Mouse (Mus musculus) myocyte (in vitro differentiated cells): ENCODE measurements at regions not wholly inside any gene's neighbourhood (a gene's known extent, or its start where the extent isn't known, plus 50 kb on each side); places are given as distances from the start of the nearest gene placed in this dataset.

Experiments used
- H3K27me3 ChIP-seq: one replicate; pipeline ENCODE4 v1.6.1; 2011; ENCODE audit not compliant: control insufficient read depth, insufficient read depth, insufficient read length
- H3K36me3 ChIP-seq: one replicate; pipeline ENCODE4 v1.6.1; 2011; ENCODE audit not compliant: control insufficient read depth, insufficient read depth
- H3K4me2 ChIP-seq: one replicate; pipeline ENCODE4 v1.6.1; 2011; ENCODE audit warnings: low read depth, control low read depth
- H3K4me3 ChIP-seq: one replicate; pipeline ENCODE4 v1.5.1; 2011; ENCODE audit warnings: mild to moderate bottlenecking, control low read depth, moderate library complexity
- H3K79me2 ChIP-seq: one replicate; pipeline ENCODE4 v1.6.1; 2011; ENCODE audit not compliant: control insufficient read depth, insufficient read depth
- H3ac ChIP-seq: one replicate; pipeline ENCODE4 v1.6.1; 2011; ENCODE audit not compliant: control insufficient read depth, insufficient read length
- CEBPB ChIP-seq: IDR thresholded peaks from 2 replicates; pipeline ENCODE4 v1.6.1; 2011; ENCODE audit warnings: mild to moderate bottlenecking, moderate library complexity; ENCODE audit not compliant: poor library complexity, insufficient read depth, severe bottlenecking
- E2F4 ChIP-seq: IDR thresholded peaks from one replicate; pipeline ENCODE4 v1.6.1; 2011; ENCODE audit warnings: mild to moderate bottlenecking, control low read depth, moderate library complexity; ENCODE audit not compliant: insufficient read depth
- MAX ChIP-seq: IDR thresholded peaks from one replicate; pipeline ENCODE4 v1.6.1; 2011; ENCODE audit warnings: low read depth, mild to moderate bottlenecking, control low read depth
- MYOD1 ChIP-seq, 3 experiments: IDR thresholded peaks; one replicate each; pipeline ENCODE4 v1.6.1; 2011; ENCODE audit warnings: control low read depth in 2 of 3, low read depth in 2 of 3, mild to moderate bottlenecking in 2 of 3, moderate library complexity in 1 of 3; ENCODE audit not compliant: insufficient read length in 2 of 3, control insufficient read depth in 1 of 3
- MYOG ChIP-seq, 3 experiments: IDR thresholded peaks; one replicate each; pipeline ENCODE4 v1.6.1; 2011; ENCODE audit warnings: control low read depth in 2 of 3, low read depth in 2 of 3, mild to moderate bottlenecking in 2 of 3; ENCODE audit not compliant: insufficient read length in 2 of 3, control insufficient read depth in 1 of 3, insufficient read depth in 1 of 3
- POLR2A ChIP-seq: IDR thresholded peaks from one replicate; pipeline ENCODE4 v1.6.1; 2011; ENCODE audit warnings: low read depth, mild to moderate bottlenecking, control low read depth, moderate library complexity; ENCODE audit not compliant: insufficient read length
- POLR2AphosphoS2 ChIP-seq: IDR thresholded peaks from one replicate; pipeline ENCODE4 v1.6.1; 2011; ENCODE audit warnings: low read depth, control low read depth; ENCODE audit not compliant: insufficient read length
- REST ChIP-seq: IDR thresholded peaks from one replicate; pipeline ENCODE4 v1.6.1; 2011; ENCODE audit warnings: mild to moderate bottlenecking, control low read depth, moderate library complexity; ENCODE audit not compliant: insufficient read depth, insufficient read length
- SRF ChIP-seq: IDR thresholded peaks from one replicate; pipeline ENCODE4 v1.6.1; 2011; ENCODE audit warnings: low read depth; ENCODE audit not compliant: control insufficient read depth, insufficient read length
- TCF12 ChIP-seq: IDR thresholded peaks from one replicate; pipeline ENCODE4 v1.6.1; 2011; ENCODE audit warnings: mild to moderate bottlenecking, control low read depth; ENCODE audit not compliant: poor library complexity, insufficient read depth, severe bottlenecking
- TCF3 ChIP-seq: IDR thresholded peaks from one replicate; pipeline ENCODE4 v1.6.1; 2011; ENCODE audit warnings: low read depth, control low read depth; ENCODE audit not compliant: insufficient read length
- USF1 ChIP-seq: IDR thresholded peaks from one replicate; pipeline ENCODE4 v1.6.1; 2011; ENCODE audit warnings: low read depth, mild to moderate bottlenecking, control low read depth, moderate library complexity

- H3K79me2 ChIP-seq, result no peaks in the 10 kb centered on the region
- H3K36me3 ChIP-seq, result no peaks in the 10 kb centered on the region
Measured at GRCm38 (mm10) chr6:89072569-89072968, 170.5 kb downstream of the Tpra1 start.

GRCm38 (mm10) chr6:89081624-89082300 lies 179.7 kb downstream of the Tpra1 start:
- Histone ChIP-seq H3K4me3 (no peak overlapping the region), H3K4me2 (no peak overlapping the region), H3K79me2 (no peaks in the 10 kb centered on the region), H3K27me3 (no peaks in the 10 kb centered on the region), H3ac (no peak overlapping the region), H3K36me3 (no peaks in the 10 kb centered on the region)
- TF ChIP-seq TCF12 (no peak), CEBPB (no peak), POLR2AphosphoS2 (no peak), MYOG (IDR thresholded peaks at IDR 0.05; ENCODE audit: control insufficient read depth in 1 of 3, insufficient read depth in 1 of 3, insufficient read length in 2 of 3, low read depth in 2 of 3) (no peak), TCF3 (no peak), USF1 (no peak)

More at GRCm38 (mm10) chr6:89072569-89072968, 170.5 kb downstream of the Tpra1 start:
- Histone ChIP-seq H3ac (no peak overlapping the region), H3K4me2 (no peak overlapping the region), H3K4me3 (no peak overlapping the region), H3K27me3 (no peaks in the 10 kb centered on the region)
- TF ChIP-seq MAX, result no peak
- TF ChIP-seq REST, result no peak
- TF ChIP-seq MYOD1 (IDR thresholded peaks at IDR 0.05; ENCODE audit: control insufficient read depth in 1 of 3, insufficient read length in 2 of 3, low read depth in 2 of 3), result no peak
- TF ChIP-seq USF1, result no peak
- no peak for TF ChIP-seq CEBPB
- no peak for TF ChIP-seq TCF12
- TF ChIP-seq POLR2A, result no peak
- TF ChIP-seq E2F4, result no peak
- no peak for TF ChIP-seq TCF3
- TF ChIP-seq SRF, result no peak
- no peak for TF ChIP-seq MYOG (IDR thresholded peaks at IDR 0.05; ENCODE audit: control insufficient read depth in 1 of 3, insufficient read depth in 1 of 3, insufficient read length in 2 of 3, low read depth in 2 of 3)
- no peak for TF ChIP-seq POLR2AphosphoS2

- Histone ChIP-seq H3K36me3 (no peaks in the 10 kb centered on the region), H3K4me2 (no peak overlapping the region), H3K27me3 (no peaks in the 10 kb centered on the region), H3K79me2 (no peaks in the 10 kb centered on the region), H3ac (no peak overlapping the region), H3K4me3 (no peak overlapping the region)
- no peak for TF ChIP-seq POLR2A
- TF ChIP-seq E2F4, result no peak
- no peak for TF ChIP-seq TCF3
- TF ChIP-seq USF1, result no peak
- no peak for TF ChIP-seq CEBPB
- TF ChIP-seq REST, result no peak
- no peak for TF ChIP-seq MAX
- no peak for TF ChIP-seq MYOG (IDR thresholded peaks at IDR 0.05; ENCODE audit: control insufficient read depth in 1 of 3, insufficient read depth in 1 of 3, insufficient read length in 2 of 3, low read depth in 2 of 3)
Measured at GRCm38 (mm10) chr6:89084437-89084836, 182.4 kb downstream of the Tpra1 start.

GRCm38 (mm10) chr6:89085151-89085550 lies 183.1 kb downstream of the Tpra1 start:
- no peak overlapping the region for H3ac ChIP-seq
- H3K79me2 ChIP-seq, result no peaks in the 10 kb centered on the region
- no peak overlapping the region for H3K4me3 ChIP-seq
- TF ChIP-seq E2F4 (no peak), TCF12 (no peak), CEBPB (no peak), REST (no peak), SRF (no peak), MYOD1 (IDR thresholded peaks at IDR 0.05; ENCODE audit: control insufficient read depth in 1 of 3, insufficient read length in 2 of 3, low read depth in 2 of 3) (no peak), USF1 (no peak), MYOG (IDR thresholded peaks at IDR 0.05; ENCODE audit: control insufficient read depth in 1 of 3, insufficient read depth in 1 of 3, insufficient read length in 2 of 3, low read depth in 2 of 3) (no peak), POLR2A (no peak), MAX (no peak), POLR2AphosphoS2 (no peak), TCF3 (no peak)
- no peaks in the 10 kb centered on the region for H3K36me3 ChIP-seq
- no peaks in the 10 kb centered on the region for H3K27me3 ChIP-seq
- H3K4me2 ChIP-seq, result no peak overlapping the region

GRCm38 (mm10) chr6:89087620-89088019 lies 185.6 kb downstream of the Tpra1 start:
- no peaks in the 10 kb centered on the region for H3K36me3 ChIP-seq
- TF ChIP-seq CEBPB, result peak; percentile 36; the same call in 1 of the 2 replicates
- no peak for TF ChIP-seq REST
- no peak for TF ChIP-seq TCF3
- no peak overlapping the region for H3ac ChIP-seq
- no peaks in the 10 kb centered on the region for H3K79me2 ChIP-seq
- H3K4me2 ChIP-seq, result peak overlapping the region; percentile 18
- no peak overlapping the region for H3K4me3 ChIP-seq
- no peaks in the 10 kb centered on the region for H3K27me3 ChIP-seq
